Mouse (Mus musculus) intestine, embryonic 15.5 days (tissue): ENCODE data around the gene Fam171a2. TPM values are rescaled to one million over a fixed set of nuclear protein-coding genes. Genes with fewer than 3 reads are reported as not detected.

Source experiments
- ATAC-seq: fragments of 200-750 bp; cut with Nextera tagmentation; 2 replicates; pipeline ENCODE4 v1.8.0; 2017; ENCODE audit warnings: moderate TSS enrichment, moderate library complexity
- H3K27ac ChIP-seq: fragments of 300-500 bp; sonication (generic); 2 replicates; pipeline ENCODE4 v1.5.1; 2015; ENCODE audit warnings: mild to moderate bottlenecking, inconsistent platforms
- H3K27me3 ChIP-seq: fragments of 300-500 bp; sonication (generic); replicated peaks from 2 replicates; pipeline ENCODE4 v1.6.1; 2015; ENCODE audit warnings: inconsistent platforms
- H3K36me3 ChIP-seq: fragments of 300-500 bp; sonication (generic); 2 replicates; pipeline ENCODE4 v1.6.1; 2015; ENCODE audit warnings: inconsistent platforms
- H3K4me1 ChIP-seq: fragments of 300-500 bp; sonication (generic); replicated peaks from 2 replicates; pipeline ENCODE4 v1.6.1; 2015; ENCODE audit warnings: inconsistent platforms
- H3K4me2 ChIP-seq: fragments of 300-500 bp; sonication (generic); replicated peaks from 2 replicates; pipeline ENCODE4 v1.6.1; 2015; ENCODE audit warnings: mild to moderate bottlenecking, inconsistent platforms
- H3K4me3 ChIP-seq: fragments of 300-500 bp; sonication (generic); replicated peaks from 2 replicates; pipeline ENCODE4 v1.5.1; 2015; ENCODE audit warnings: inconsistent platforms
- H3K9ac ChIP-seq: fragments of 300-500 bp; sonication (generic); 2 replicates; pipeline ENCODE4 v1.6.1; 2015; ENCODE audit warnings: inconsistent platforms
- H3K9me3 ChIP-seq: fragments of 300-500 bp; sonication (generic); 2 replicates; pipeline ENCODE4 v1.6.1; 2016; ENCODE audit warnings: inconsistent platforms
- WGBS: fragments of 180-500 bp; shearing (Covaris S2); methylation state at CpG from one replicate; pipeline ENCODE4 v1.1.7; 2015; 5-methylcytosine and 5-hydroxymethylcytosine counted together
- polyA plus RNA-seq: library from polyadenylated mRNA; unstranded; fragments of >200 nt; fragmentation: Nextera tagmentation; extraction: Ambion mirVana; gene quantifications from 2 replicates; pipeline ENCODE4 v1.2.1, GENCODE M21; 2015

The Fam171a2 gene
- polyA plus RNA-seq, result 3.2 and 3.5 TPM in 2 replicates

GRCm38 (mm10) chr11:102447497-102447896 is at the start of gene Fam171a2:
Gene Fam171a2 (minus strand): TSS chr11:102447682.
- Histone ChIP-seq H3K4me2 (peak within 1 kb of the TSS; percentile 96), H3K9me3 (no peaks in the 10 kb centered on the region), H3K4me1 (peaks cover 39% of the 10 kb centered on the region), H3K9ac (peak within 1 kb of the TSS; percentile 96), H3K27ac (peak within 1 kb of the TSS; percentile 90), H3K36me3 (no peaks in the 10 kb centered on the region), H3K4me3 (peak within 1 kb of the TSS; percentile 90), H3K27me3 (no peaks in the 10 kb centered on the region)
- peak; percentile 76 for ATAC-seq
- under 1% methylated on average over 40 of the region's 40 CpGs for WGBS

GRCm38 (mm10) chr11:102496732-102497131 is 49.2 kb upstream of the Fam171a2 start:
- Histone ChIP-seq H3K4me2 (no peak overlapping the region), H3K27me3 (no peaks in the 10 kb centered on the region), H3K9ac (no peak overlapping the region), H3K4me3 (no peak overlapping the region), H3K27ac (no peak overlapping the region), H3K36me3 (peaks cover 10% of the 10 kb centered on the region), H3K9me3 (no peaks in the 10 kb centered on the region), H3K4me1 (no peaks in the 10 kb centered on the region)
- no peak for ATAC-seq
- 84% methylated on average over 2 of the region's 2 CpGs for WGBS

GRCm38 (mm10) chr11:102496206-102496605 is 48.7 kb upstream of the Fam171a2 start:
- WGBS, result 94% methylated on average over 2 of the region's 2 CpGs
- no peaks in the 10 kb centered on the region for H3K9me3 ChIP-seq
- H3K9ac ChIP-seq, result no peak overlapping the region
- H3K4me2 ChIP-seq, result no peak overlapping the region
- no peak overlapping the region for H3K4me3 ChIP-seq
- H3K36me3 ChIP-seq, result peaks cover 10% of the 10 kb centered on the region
- no peaks in the 10 kb centered on the region for H3K27me3 ChIP-seq
- no peak for ATAC-seq
- H3K27ac ChIP-seq, result no peak overlapping the region
- H3K4me1 ChIP-seq, result no peaks in the 10 kb centered on the region

GRCm38 (mm10) chr11:102495742-102496141 is 48.3 kb upstream of the Fam171a2 start:
- Histone ChIP-seq H3K36me3 (peaks cover 10% of the 10 kb centered on the region), H3K27ac (no peak overlapping the region), H3K9ac (no peak overlapping the region), H3K4me2 (no peak overlapping the region), H3K4me1 (no peaks in the 10 kb centered on the region), H3K9me3 (no peaks in the 10 kb centered on the region), H3K4me3 (no peak overlapping the region), H3K27me3 (no peaks in the 10 kb centered on the region)
- WGBS, result 96% methylated on average over 5 of the region's 5 CpGs
- ATAC-seq, result no peak

- Histone ChIP-seq H3K4me1 (no peaks in the 10 kb centered on the region), H3K9me3 (no peaks in the 10 kb centered on the region), H3K27me3 (no peaks in the 10 kb centered on the region), H3K9ac (no peak overlapping the region), H3K4me3 (no peak overlapping the region), H3K36me3 (peaks cover 10% of the 10 kb centered on the region; the same call in 1 of the 2 replicates), H3K4me2 (no peak overlapping the region), H3K27ac (no peak overlapping the region)
- 95% methylated on average over 6 of the region's 6 CpGs for WGBS
- no peak for ATAC-seq
Measured at GRCm38 (mm10) chr11:102495114-102495513, 47.6 kb upstream of the Fam171a2 start.

GRCm38 (mm10) chr11:102494063-102494650 is 46.7 kb upstream of the Fam171a2 start:
- WGBS, result 82% methylated on average over 7 of the region's 7 CpGs
- no peak for ATAC-seq
- no peak overlapping the region for H3K4me3 ChIP-seq
- no peak overlapping the region for H3K4me2 ChIP-seq
- no peaks in the 10 kb centered on the region for H3K27me3 ChIP-seq
- H3K9ac ChIP-seq, result no peak overlapping the region
- no peaks in the 10 kb centered on the region for H3K9me3 ChIP-seq
- 0 out of 2 replicates have a peak, but pooled peaks cover 6% of the 10 kb centered on the region for H3K36me3 ChIP-seq
- H3K27ac ChIP-seq, result no peak overlapping the region
- H3K4me1 ChIP-seq, result no peaks in the 10 kb centered on the region

GRCm38 (mm10) chr11:102493241-102493640 is 45.8 kb upstream of the Fam171a2 start:
- no peak overlapping the region for H3K4me3 ChIP-seq
- no peaks in the 10 kb centered on the region for H3K9me3 ChIP-seq
- H3K27me3 ChIP-seq, result no peaks in the 10 kb centered on the region
- no peak overlapping the region for H3K4me2 ChIP-seq
- no peaks in the 10 kb centered on the region for H3K4me1 ChIP-seq
- WGBS, result 91% methylated on average over 2 of the region's 2 CpGs
- H3K27ac ChIP-seq, result no peak overlapping the region
- H3K9ac ChIP-seq, result no peak overlapping the region
- ATAC-seq, result no peak
- H3K36me3 ChIP-seq, result 0 out of 2 replicates have a peak, but pooled peaks cover 3% of the 10 kb centered on the region

- no peak for ATAC-seq
- no peaks in the 10 kb centered on the region for H3K4me1 ChIP-seq
- no peak overlapping the region for H3K4me3 ChIP-seq
- no peaks in the 10 kb centered on the region for H3K27me3 ChIP-seq
- H3K36me3 ChIP-seq, result peaks cover 5% of the 10 kb centered on the region; the same call in 1 of the 2 replicates
- H3K27ac ChIP-seq, result no peak overlapping the region
- H3K4me2 ChIP-seq, result no peak overlapping the region
- no peaks in the 10 kb centered on the region for H3K9me3 ChIP-seq
- H3K9ac ChIP-seq, result no peak overlapping the region
- WGBS, result 64% methylated on average over 2 of the region's 2 CpGs
Measured at GRCm38 (mm10) chr11:102487901-102488300, 40.4 kb upstream of the Fam171a2 start.

GRCm38 (mm10) chr11:102486733-102487386 is 39.4 kb upstream of the Fam171a2 start:
- ATAC-seq, result peak; percentile 71; the same call in 1 of the 2 replicates
- Histone ChIP-seq H3K4me1 (no peaks in the 10 kb centered on the region), H3K36me3 (peaks cover 3% of the 10 kb centered on the region; the same call in 1 of the 2 replicates), H3K9me3 (no peaks in the 10 kb centered on the region), H3K4me2 (no peak overlapping the region), H3K9ac (no peak overlapping the region), H3K27me3 (no peaks in the 10 kb centered on the region), H3K27ac (no peak overlapping the region), H3K4me3 (no peak overlapping the region)
- WGBS, result 69% methylated on average over 11 of the region's 11 CpGs

GRCm38 (mm10) chr11:102481779-102482178 is 34.3 kb upstream of the Fam171a2 start:
- ATAC-seq, result no peak
- H3K36me3 ChIP-seq, result peaks cover 40% of the 10 kb centered on the region

GRCm38 (mm10) chr11:102480897-102481296 is 33.4 kb upstream of the Fam171a2 start:
- peaks cover 40% of the 10 kb centered on the region for H3K36me3 ChIP-seq
- H3K9me3 ChIP-seq, result no peaks in the 10 kb centered on the region
- no peak overlapping the region for H3K4me3 ChIP-seq
- no peak overlapping the region for H3K9ac ChIP-seq
- no peak overlapping the region for H3K4me2 ChIP-seq
- no peak overlapping the region for H3K27ac ChIP-seq
- H3K27me3 ChIP-seq, result no peaks in the 10 kb centered on the region
- 93% methylated on average over 4 of the region's 4 CpGs for WGBS
- H3K4me1 ChIP-seq, result no peaks in the 10 kb centered on the region
- ATAC-seq, result no peak

More at GRCm38 (mm10) chr11:102481779-102482178, 34.3 kb upstream of the Fam171a2 start:
- H3K27ac ChIP-seq, result no peak overlapping the region
- H3K4me2 ChIP-seq, result no peak overlapping the region
- no peak overlapping the region for H3K4me3 ChIP-seq
- H3K9me3 ChIP-seq, result no peaks in the 10 kb centered on the region
- H3K27me3 ChIP-seq, result no peaks in the 10 kb centered on the region
- H3K9ac ChIP-seq, result no peak overlapping the region
- no peaks in the 10 kb centered on the region for H3K4me1 ChIP-seq
- 93% methylated on average over 10 of the region's 10 CpGs for WGBS

GRCm38 (mm10) chr11:102480111-102480510 is 32.6 kb upstream of the Fam171a2 start:
- no peak for ATAC-seq
- peaks cover 40% of the 10 kb centered on the region for H3K36me3 ChIP-seq
- no peaks in the 10 kb centered on the region for H3K4me1 ChIP-seq
- H3K27me3 ChIP-seq, result no peaks in the 10 kb centered on the region
- no peak overlapping the region for H3K4me3 ChIP-seq
- no peak overlapping the region for H3K4me2 ChIP-seq
- no peaks in the 10 kb centered on the region for H3K9me3 ChIP-seq
- 95% methylated on average over 15 of the region's 15 CpGs for WGBS
- H3K27ac ChIP-seq, result no peak overlapping the region
- H3K9ac ChIP-seq, result no peak overlapping the region

- no peaks in the 10 kb centered on the region for H3K27me3 ChIP-seq
- ATAC-seq, result no peak
- H3K27ac ChIP-seq, result no peak overlapping the region
- no peaks in the 10 kb centered on the region for H3K4me1 ChIP-seq
- no peak overlapping the region for H3K9ac ChIP-seq
- no peak overlapping the region for H3K4me2 ChIP-seq
- WGBS, result 95% methylated on average over 23 of the region's 23 CpGs
- H3K9me3 ChIP-seq, result no peaks in the 10 kb centered on the region
- peaks cover 39% of the 10 kb centered on the region for H3K36me3 ChIP-seq
- H3K4me3 ChIP-seq, result no peak overlapping the region
Measured at GRCm38 (mm10) chr11:102479581-102479980, 32.1 kb upstream of the Fam171a2 start.
